Mouse (Mus musculus) fibroblast of lung, adult 2 months (primary cell): Measurements from ENCODE around the gene Hrasls5.

Experiments used
- DNase-seq: peaks from one replicate; pipeline ENCODE4 v3.0.0-alpha.2; 2011; ENCODE audit warnings: low read depth

Gene Hrasls5

GRCm38 (mm10) chr19:7611942-7612757 lies at the start of gene Hrasls5:
Gene Hrasls5, plus strand, starts transcription at chr19:7612541.
- DNase-seq = no peak

DNA sequence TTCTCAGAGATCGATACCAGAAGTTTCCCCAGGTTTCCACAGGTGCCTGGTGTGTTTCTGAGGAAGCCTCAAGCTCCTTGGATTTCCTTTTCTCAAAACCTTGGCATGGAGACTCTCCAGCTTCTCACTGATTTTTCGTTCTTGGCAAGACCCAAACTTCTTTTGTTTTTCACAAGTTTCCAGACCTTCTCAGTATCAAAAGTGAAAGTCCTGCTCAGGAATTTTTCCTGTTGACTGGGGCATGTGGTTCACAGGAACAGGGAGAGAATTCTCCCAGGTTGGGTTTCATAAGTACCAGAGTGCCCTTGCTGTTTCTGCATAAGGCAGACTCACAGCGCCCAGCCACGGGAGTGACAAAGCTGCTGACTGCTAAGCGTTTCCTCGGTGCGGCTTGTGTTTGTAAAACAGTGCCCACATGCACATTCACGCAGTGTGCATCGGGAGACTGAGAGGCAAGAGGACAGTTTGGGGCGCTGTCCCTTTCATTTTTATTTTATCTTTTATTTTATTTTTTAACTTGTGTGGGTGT lies 49.7 kb upstream of the Hrasls5 start:
- peak; percentile 44 for DNase-seq

- DNase-seq = no peak
Measured at GRCm38 (mm10) chr19:7563676-7564075, 48.7 kb upstream of the Hrasls5 start.

DNA sequence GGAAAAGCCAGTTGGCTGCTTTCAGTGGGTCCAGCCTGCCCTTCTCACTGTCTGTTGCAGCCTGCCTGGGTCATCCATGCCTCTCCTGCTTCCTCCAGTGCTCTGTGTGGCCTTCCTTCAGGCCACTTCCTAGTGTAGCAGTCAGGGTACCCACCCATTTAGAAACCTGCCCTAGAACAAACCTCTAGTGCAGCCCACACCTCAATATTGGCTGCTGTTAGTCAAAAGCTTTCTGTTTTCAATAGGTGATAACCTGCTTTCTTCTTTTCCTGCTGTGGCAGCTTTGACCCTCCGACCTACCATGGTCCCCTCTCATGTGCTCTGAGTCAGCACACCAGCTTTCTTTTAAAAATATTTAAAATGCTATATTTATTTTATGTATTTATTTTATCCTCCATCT lies 47.9 kb upstream of the Hrasls5 start:
- DNase-seq = no peak

GRCm38 (mm10) chr19:7566826-7567225 lies 45.5 kb upstream of the Hrasls5 start:
- DNase-seq = no peak

GRCm38 (mm10) chr19:7568364-7568763 lies 44.0 kb upstream of the Hrasls5 start:
- no peak for DNase-seq

DNA sequence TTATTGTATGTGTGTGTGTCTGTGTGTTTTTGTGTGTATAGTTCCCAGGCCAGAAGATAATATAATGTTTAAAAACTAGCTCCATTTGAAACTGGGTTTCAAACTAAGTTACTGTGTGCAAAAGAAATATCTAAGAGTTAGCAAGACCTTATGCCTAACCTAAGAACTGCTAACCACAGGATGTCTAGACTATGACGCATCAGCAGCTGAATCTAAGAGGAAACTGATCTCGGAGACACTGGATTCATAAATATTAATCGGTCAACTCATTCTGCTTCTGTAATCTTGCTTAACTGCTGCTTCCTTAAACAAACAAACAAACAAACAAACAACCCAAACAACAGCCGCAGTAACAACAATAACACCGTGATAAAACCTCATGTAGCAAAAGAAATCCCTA lies 42.7 kb upstream of the Hrasls5 start:
- peak; percentile 52 for DNase-seq

GRCm38 (mm10) chr19:7576180-7576579 lies 36.2 kb upstream of the Hrasls5 start:
- DNase-seq = no peak

DNA sequence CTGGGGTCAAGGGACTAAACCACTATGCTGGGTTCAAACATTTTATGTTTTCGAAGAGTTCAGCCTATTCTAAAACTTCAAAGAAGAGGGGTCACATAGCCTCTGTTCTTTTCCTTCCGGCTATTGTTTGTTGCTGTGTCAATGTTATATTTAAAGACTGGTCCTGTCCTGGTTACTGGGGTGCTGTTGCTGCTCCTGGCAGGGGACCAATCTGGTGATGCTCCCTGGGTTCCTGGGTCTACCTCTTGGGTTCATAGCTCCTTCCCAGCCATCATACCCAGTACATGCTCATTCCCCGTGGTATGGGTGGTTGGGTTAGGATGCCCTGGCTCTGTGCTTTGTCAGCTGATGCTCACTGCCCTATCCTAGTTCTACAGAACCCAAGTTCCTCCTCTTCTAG lies 34.6 kb upstream of the Hrasls5 start:
- DNase-seq = no peak

DNA sequence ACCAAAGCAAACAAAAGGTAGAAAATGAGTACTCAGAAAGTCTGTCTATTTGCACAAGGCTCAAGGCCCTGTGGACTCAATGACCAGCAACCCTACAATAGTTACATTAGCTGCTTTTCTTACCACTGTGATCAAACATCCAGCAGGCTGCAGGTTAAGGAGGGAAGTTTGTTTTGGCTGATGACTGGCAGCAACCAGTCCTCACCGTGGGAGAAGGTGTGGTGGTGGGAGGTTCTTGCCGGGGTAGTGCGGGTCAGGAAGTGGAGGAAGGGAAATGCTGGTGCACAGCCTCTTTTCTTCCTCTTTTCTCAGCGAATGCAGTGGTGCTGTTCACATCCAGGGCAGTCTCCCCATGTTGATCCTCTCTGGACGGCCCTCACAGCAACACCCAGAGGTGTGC lies 31.3 kb upstream of the Hrasls5 start:
- no peak for DNase-seq

DNA sequence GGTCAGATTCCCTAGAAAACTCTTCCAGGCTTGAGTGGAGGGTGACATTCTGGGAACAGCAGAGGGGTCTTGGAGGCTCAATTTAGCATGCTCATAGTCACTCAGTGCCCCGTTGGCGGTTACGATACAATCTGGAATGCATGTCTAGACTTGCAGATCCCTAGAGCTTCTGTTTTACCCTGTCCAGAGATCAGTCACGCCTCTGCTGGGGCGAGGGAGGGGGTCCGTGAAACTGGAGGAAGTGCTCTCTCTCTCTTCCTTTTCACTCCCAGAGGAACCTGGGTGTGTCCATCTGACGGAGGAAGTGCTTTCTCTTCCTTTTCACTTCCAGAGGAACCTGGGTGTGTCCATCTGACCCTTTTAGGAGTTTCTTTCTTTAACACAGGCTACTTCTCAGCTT lies 29.2 kb upstream of the Hrasls5 start:
- DNase-seq = no peak

DNA sequence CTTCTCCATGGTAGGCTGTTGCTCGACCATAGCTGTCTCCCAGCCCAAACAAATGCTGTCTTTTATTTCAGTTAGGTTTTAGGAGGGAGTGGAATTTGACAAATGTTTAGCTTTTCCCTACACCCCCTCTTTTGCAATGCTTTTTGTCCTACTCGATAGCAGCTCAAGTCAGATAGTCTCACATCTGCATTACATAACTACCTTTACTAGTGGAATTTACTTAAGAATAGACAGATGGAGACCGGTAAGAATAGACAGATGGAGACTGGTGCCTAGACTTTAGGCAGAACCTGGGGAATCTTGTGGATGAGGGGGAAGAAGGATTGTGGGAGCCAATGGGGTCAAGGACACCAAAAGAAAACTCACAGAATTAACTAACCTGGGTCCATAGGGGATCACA lies 28.7 kb upstream of the Hrasls5 start:
- no peak for DNase-seq

DNA sequence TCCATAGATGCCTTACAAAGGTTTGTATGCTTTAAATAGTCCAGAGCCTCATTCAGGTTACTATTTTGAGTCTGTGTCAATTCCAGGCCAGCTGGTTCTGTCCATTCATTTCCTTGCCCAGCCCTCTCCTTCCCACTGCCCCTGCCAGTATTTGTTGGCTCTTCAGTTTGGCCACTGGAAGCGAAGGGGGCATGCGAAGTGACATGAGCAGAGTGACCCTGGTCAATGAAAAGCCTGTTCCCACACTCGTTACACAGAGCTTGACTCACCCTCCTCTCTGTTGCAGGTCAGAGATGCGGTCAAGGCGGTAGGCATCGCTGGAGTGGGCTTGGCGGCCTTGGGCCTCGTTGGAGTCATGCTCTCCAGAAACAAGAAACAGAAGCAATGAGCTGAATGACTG lies 27.1 kb upstream of the Hrasls5 start:
- DNase-seq = no peak

- no peak for DNase-seq
Measured at GRCm38 (mm10) chr19:7585764-7586163, 26.6 kb upstream of the Hrasls5 start.

- DNase-seq = no peak
Measured at GRCm38 (mm10) chr19:7590795-7591194, 21.5 kb upstream of the Hrasls5 start.

GRCm38 (mm10) chr19:7592018-7592417 lies 20.3 kb upstream of the Hrasls5 start:
- no peak for DNase-seq

DNA sequence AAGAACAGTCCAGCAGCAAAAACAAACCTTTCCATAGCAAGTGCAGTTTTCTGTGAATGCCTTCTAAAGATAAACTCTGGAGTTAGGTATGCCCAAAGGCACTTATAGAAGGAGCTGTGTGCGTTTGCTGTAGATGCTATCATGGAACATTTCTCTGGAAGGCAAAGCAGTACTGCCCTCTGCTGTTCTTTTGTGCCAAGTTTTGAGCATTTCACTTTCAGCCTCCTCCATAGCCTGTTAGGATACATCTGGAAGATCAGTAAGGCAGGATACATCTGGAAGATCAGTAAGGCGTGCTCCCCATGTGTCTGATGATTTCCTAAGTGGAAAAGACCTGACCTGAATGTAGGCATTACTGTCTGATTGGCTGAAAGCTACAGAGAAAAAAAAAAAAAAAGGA lies 16.8 kb upstream of the Hrasls5 start:
- DNase-seq = no peak

GRCm38 (mm10) chr19:7598481-7598880 lies 13.9 kb upstream of the Hrasls5 start:
- DNase-seq = no peak

DNA sequence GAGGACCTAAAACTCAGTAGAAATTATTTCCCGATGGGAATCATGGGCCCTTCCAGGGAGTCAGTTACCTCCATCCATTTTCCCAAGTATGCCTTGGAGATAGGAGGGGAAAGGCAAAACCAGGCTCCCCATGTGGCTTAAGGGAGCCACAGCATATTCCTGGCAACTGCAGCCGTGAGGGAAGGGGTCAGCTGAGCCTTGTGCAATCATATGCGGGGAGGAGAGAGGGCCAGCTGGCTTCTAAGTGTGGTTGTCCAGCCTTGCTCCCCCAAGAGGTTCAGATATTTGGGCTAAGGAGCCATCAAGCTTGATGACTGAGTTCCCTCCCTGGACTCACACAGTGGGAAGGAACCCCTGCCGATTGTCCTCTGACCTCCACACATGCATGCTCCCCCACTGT lies 10.8 kb upstream of the Hrasls5 start:
- DNase-seq = no peak

DNA sequence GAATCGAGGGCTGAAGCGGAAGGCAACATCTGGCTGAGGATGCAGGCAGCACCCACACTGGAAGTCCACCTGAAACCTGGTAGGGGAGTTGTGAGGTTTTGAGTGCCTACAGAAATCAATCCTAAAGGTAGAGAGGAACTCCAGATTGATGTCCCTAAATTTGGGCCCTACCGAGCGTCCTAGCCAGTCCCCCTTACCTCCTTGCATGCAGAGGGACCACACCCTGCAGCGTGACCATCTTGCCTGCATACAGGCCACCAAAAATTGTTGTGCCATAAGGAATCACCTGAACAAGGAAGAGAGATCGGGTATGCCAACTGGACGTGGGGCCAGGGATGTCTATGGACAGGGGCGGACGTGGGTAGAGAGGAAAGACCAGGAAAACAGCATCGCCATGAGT lies 8.2 kb upstream of the Hrasls5 start:
- no peak for DNase-seq

GRCm38 (mm10) chr19:7605013-7605412 lies 7.3 kb upstream of the Hrasls5 start:
- DNase-seq = no peak

- DNase-seq = no peak
Measured at GRCm38 (mm10) chr19:7605930-7606783, 6.2 kb upstream of the Hrasls5 start.
